Mouse (Mus musculus) C2C12 (cell line): ENCODE results near the gene Hmgb1. TPM values are rescaled to one million over a fixed set of nuclear protein-coding genes. Genes with fewer than 3 reads are reported as not detected.

Experiments used
- H3K27me3 ChIP-seq: one replicate; pipeline ENCODE4 v1.6.1; 2011; ENCODE audit not compliant: control insufficient read depth, insufficient read depth, insufficient read length
- H3K36me3 ChIP-seq: one replicate; pipeline ENCODE4 v1.6.1; 2011; ENCODE audit not compliant: control insufficient read depth, insufficient read depth
- H3K4me3 ChIP-seq: one replicate; pipeline ENCODE4 v1.5.1; 2011; ENCODE audit warnings: mild to moderate bottlenecking, control low read depth; ENCODE audit not compliant: poor library complexity, insufficient read depth, severe bottlenecking
- H3K79me2 ChIP-seq: one replicate; pipeline ENCODE4 v1.6.1; 2011; ENCODE audit not compliant: control insufficient read depth, insufficient read depth
- H3K79me3 ChIP-seq: one replicate; pipeline ENCODE4 v1.6.1; 2011; ENCODE audit warnings: low read depth, control low read depth
- H3ac ChIP-seq: one replicate; pipeline ENCODE3; 2011; ENCODE audit warnings: low read depth; ENCODE audit not compliant: control insufficient read depth, insufficient read length
- CEBPB ChIP-seq: IDR thresholded peaks from one replicate; pipeline ENCODE4 v1.6.1; 2011; ENCODE audit warnings: low read depth, mild to moderate bottlenecking, control low read depth, moderate library complexity
- CTCF ChIP-seq: IDR thresholded peaks from one replicate; pipeline ENCODE4 v1.5.1; 2011; ENCODE audit not compliant: control insufficient read depth, insufficient read depth, insufficient read length
- FOSL1 ChIP-seq: IDR thresholded peaks from one replicate; pipeline ENCODE4 v1.8.0; 2011; ENCODE audit warnings: mild to moderate bottlenecking, low read length; ENCODE audit not compliant: poor library complexity, insufficient read depth, severe bottlenecking
- MAX ChIP-seq: IDR thresholded peaks from one replicate; pipeline ENCODE4 v1.6.1; 2011; ENCODE audit warnings: mild to moderate bottlenecking, control low read depth
- MYOD1 ChIP-seq: IDR thresholded peaks from one replicate; pipeline ENCODE4 v1.6.1; 2011; ENCODE audit warnings: low read depth; ENCODE audit not compliant: control insufficient read depth, insufficient read length
- MYOG ChIP-seq: IDR thresholded peaks from one replicate; pipeline ENCODE4 v1.6.1; 2011; ENCODE audit not compliant: control insufficient read depth, insufficient read length; ENCODE audit errors: extremely low read depth
- USF1 ChIP-seq: IDR thresholded peaks from one replicate; pipeline ENCODE4 v1.6.1; 2011; ENCODE audit warnings: low read depth, mild to moderate bottlenecking, control low read depth, moderate library complexity
- polyA plus RNA-seq: library from polyadenylated mRNA; unstranded; fragments of >200 nt; fragmentation: generic; extraction: Trizol; gene quantifications from one replicate; pipeline ENCODE4 v1.2.1, GENCODE M21; 2012; ENCODE audit warnings: missing spikeins

The Hmgb1 gene
- polyA plus RNA-seq, 1 experiment = 185 TPM

GRCm38 (mm10) chr5:149202941-149203340 lies 18.7 kb upstream of the Hmgb1 start:
- Histone ChIP-seq H3K79me2 (peaks cover 58% of the 10 kb centered on the region), H3K79me3 (peaks cover 40% of the 10 kb centered on the region), H3K27me3 (no peaks in the 10 kb centered on the region), H3K4me3 (no peak overlapping the region), H3ac (no peak overlapping the region), H3K36me3 (peaks cover 84% of the 10 kb centered on the region)
- TF ChIP-seq MYOG = no peak

GRCm38 (mm10) chr5:149198782-149199181 lies 14.5 kb upstream of the Hmgb1 start:
- H3ac ChIP-seq = no peak overlapping the region
- TF ChIP-seq USF1 = no peak
- no peak for TF ChIP-seq MYOG
- TF ChIP-seq FOSL1 = no peak
- no peak for TF ChIP-seq MYOD1
- TF ChIP-seq MAX = no peak
- TF ChIP-seq CEBPB = no peak
- TF ChIP-seq CTCF = no peak
- H3K36me3 ChIP-seq = peaks cover 90% of the 10 kb centered on the region
- no peak overlapping the region for H3K4me3 ChIP-seq
- peaks cover 54% of the 10 kb centered on the region for H3K79me3 ChIP-seq
- H3K27me3 ChIP-seq = no peaks in the 10 kb centered on the region
- peaks cover 60% of the 10 kb centered on the region for H3K79me2 ChIP-seq

- H3K27me3 ChIP-seq = no peaks in the 10 kb centered on the region
- H3K79me3 ChIP-seq = peaks cover 54% of the 10 kb centered on the region
- no peak overlapping the region for H3ac ChIP-seq
- H3K36me3 ChIP-seq = peaks cover 91% of the 10 kb centered on the region
- H3K4me3 ChIP-seq = no peak overlapping the region
- TF ChIP-seq FOSL1 (no peak), MAX (no peak), MYOG (no peak), CEBPB (no peak), CTCF (no peak), USF1 (no peak), MYOD1 (no peak)
- peaks cover 70% of the 10 kb centered on the region for H3K79me2 ChIP-seq
Measured at GRCm38 (mm10) chr5:149196611-149197010, 12.3 kb upstream of the Hmgb1 start.

GRCm38 (mm10) chr5:149190160-149190559 lies 5.9 kb upstream of the Hmgb1 start:
- peaks cover 83% of the 10 kb centered on the region for H3K36me3 ChIP-seq
- TF ChIP-seq FOSL1 = no peak
- TF ChIP-seq CTCF = no peak
- TF ChIP-seq CEBPB = no peak
- TF ChIP-seq USF1 = no peak
- TF ChIP-seq MYOD1 = no peak
- no peak for TF ChIP-seq MAX
- TF ChIP-seq MYOG = no peak
- peaks cover 41% of the 10 kb centered on the region for H3K79me3 ChIP-seq
- no peak overlapping the region for H3K4me3 ChIP-seq
- no peak overlapping the region for H3ac ChIP-seq
- no peaks in the 10 kb centered on the region for H3K27me3 ChIP-seq
- peaks cover 80% of the 10 kb centered on the region for H3K79me2 ChIP-seq

GRCm38 (mm10) chr5:149185806-149186205 lies 1.5 kb upstream of the Hmgb1 start:
- Histone ChIP-seq H3K27me3 (no peaks in the 10 kb centered on the region), H3ac (no peak overlapping the region), H3K79me2 (peaks cover 73% of the 10 kb centered on the region), H3K4me3 (peak overlapping the region; percentile 89), H3K79me3 (peaks cover 39% of the 10 kb centered on the region), H3K36me3 (peaks cover 42% of the 10 kb centered on the region)
- TF ChIP-seq MAX (no peak), CEBPB (no peak), FOSL1 (no peak), MYOD1 (no peak), CTCF (no peak), USF1 (no peak), MYOG (no peak)

- TF ChIP-seq FOSL1 (no peak), CTCF (no peak), USF1 (no peak), MAX (no peak), MYOG (no peak), MYOD1 (no peak)
- Histone ChIP-seq H3K4me3 (peak overlapping the region; percentile 89), H3ac (peak overlapping the region; percentile 80), H3K27me3 (no peaks in the 10 kb centered on the region), H3K79me2 (peaks cover 64% of the 10 kb centered on the region), H3K36me3 (peaks cover 32% of the 10 kb centered on the region), H3K79me3 (peaks cover 39% of the 10 kb centered on the region)
Measured at GRCm38 (mm10) chr5:149184844-149185186, 526 bp upstream of the Hmgb1 start.
